Mouse (Mus musculus): ENCODE measurements around the gene Aacs. TPM values are rescaled to one million over a fixed set of nuclear protein-coding genes. Genes with fewer than 3 reads are reported as not detected.

Aacs gene
- total and polyA plus RNA-seq, 3 experiments = 32.8 to 79.5 TPM; not detected in 1

GRCm38 (mm10) chr5:125478037-125478436, 2.4 kb downstream of the Aacs start:
- no peak for TF ChIP-seq POLR2A (IDR thresholded peaks at IDR 0.05; ENCODE audit: control insufficient read depth in 1 of 2, insufficient read depth in 1 of 2, low read depth in 1 of 2, low read length in 2 of 2, poor library complexity in 1 of 2)
- TF ChIP-seq HCFC1 (IDR thresholded peaks at IDR 0.05; ENCODE audit: low read depth, low read length) = no peak
- TF ChIP-seq TCF12 (IDR thresholded peaks at IDR 0.05; ENCODE audit: low read depth, low read length) = no peak
- TF ChIP-seq MXI1 (IDR thresholded peaks at IDR 0.05; ENCODE audit: low read depth, low read length) = no peak
- no peak for TF ChIP-seq RAD21 (IDR thresholded peaks at IDR 0.05; ENCODE audit: low read depth, low read length)
- TF ChIP-seq ZC3H11A (IDR thresholded peaks at IDR 0.05; ENCODE audit: low read depth, low read length) = no peak
- TF ChIP-seq MAZ (IDR thresholded peaks at IDR 0.05; ENCODE audit: low read depth, low read length) = no peak
- no peak for TF ChIP-seq ZNF384 (IDR thresholded peaks at IDR 0.05; ENCODE audit: low read depth, low read length)
- TF ChIP-seq MAX (IDR thresholded peaks at IDR 0.05; ENCODE audit: low read length) = no peak
- no peak overlapping the region for H3K9ac ChIP-seq (ENCODE audit: control insufficient read depth, low read depth, low read length, poor library complexity, severe bottlenecking)
- no peaks in the 10 kb centered on the region for H3K27me3 ChIP-seq (ENCODE audit: control insufficient read depth in 1 of 2, insufficient read depth in 2 of 2, low read length in 2 of 2)
- no peak overlapping the region for H3K27ac ChIP-seq (ENCODE audit: control insufficient read depth, low read depth, low read length)
- H3K9me3 ChIP-seq (replicated peaks; ENCODE audit: insufficient read depth, low read length) = no peaks in the 10 kb centered on the region
- no peak overlapping the region for H3K4me3 ChIP-seq (ENCODE audit: control insufficient read depth in 1 of 2, insufficient read depth in 1 of 2, low read depth in 2 of 2, low read length in 2 of 2)
- peaks cover 0 to 18% of the 10 kb centered on the region in 2 experiments; a peak in 1 of 4 replicates for H3K4me1 ChIP-seq (ENCODE audit: control insufficient read depth in 1 of 2, insufficient read depth in 2 of 2, low read length in 2 of 2)
- no peak for DNase-seq (ENCODE audit: low read depth, low spot score)
- peaks cover 33% of the 10 kb centered on the region for H3K79me2 ChIP-seq (ENCODE audit: control insufficient read depth, insufficient read depth, low read length, poor library complexity)
- peaks cover 2 to 3% of the 10 kb centered on the region in 2 experiments; a peak in 3 of 4 replicates for H3K36me3 ChIP-seq (ENCODE audit: control insufficient read depth in 1 of 2, insufficient read depth in 2 of 2, low read length in 2 of 2)

GRCm38 (mm10) chr5:125479376-125479775, 3.8 kb downstream of the Aacs start:
- no peaks in the 10 kb centered on the region for H3K9me3 ChIP-seq (replicated peaks; ENCODE audit: insufficient read depth, low read length)
- no peak for DNase-seq (ENCODE audit: low read depth, low spot score)
- H3K79me2 ChIP-seq (ENCODE audit: control insufficient read depth, insufficient read depth, low read length, poor library complexity) = peaks cover 33% of the 10 kb centered on the region
- no peaks in the 10 kb centered on the region for H3K27me3 ChIP-seq (ENCODE audit: control insufficient read depth in 1 of 2, insufficient read depth in 2 of 2, low read length in 2 of 2)
- peaks cover 3 to 28% of the 10 kb centered on the region in 2 experiments for H3K4me1 ChIP-seq (ENCODE audit: control insufficient read depth in 1 of 2, insufficient read depth in 2 of 2, low read length in 2 of 2)
- peaks cover 3 to 9% of the 10 kb centered on the region in 2 experiments; a peak in 3 of 4 replicates for H3K36me3 ChIP-seq (ENCODE audit: control insufficient read depth in 1 of 2, insufficient read depth in 2 of 2, low read length in 2 of 2)
- TF ChIP-seq POLR2A (IDR thresholded peaks at IDR 0.05; ENCODE audit: control insufficient read depth in 1 of 2, insufficient read depth in 1 of 2, low read depth in 1 of 2, low read length in 2 of 2, poor library complexity in 1 of 2) = no peak
- no peak for TF ChIP-seq ZMIZ1 (IDR thresholded peaks at IDR 0.05; ENCODE audit: low read depth, low read length)
- TF ChIP-seq TAL1 (IDR thresholded peaks at IDR 0.05; ENCODE audit: low read length) = no peak
- no peak for TF ChIP-seq RAD21 (IDR thresholded peaks at IDR 0.05; ENCODE audit: low read depth, low read length)
- no peak for TF ChIP-seq GABPA (IDR thresholded peaks at IDR 0.05; ENCODE audit: low read depth, low read length)
- no peak for TF ChIP-seq KAT2A (conservative IDR thresholded peaks at IDR 0.05; ENCODE audit: low read depth, low read length)
- TF ChIP-seq MYC (IDR thresholded peaks at IDR 0.05; ENCODE audit: low read depth, low read length) = no peak
- no peak for TF ChIP-seq CHD2 (IDR thresholded peaks at IDR 0.05; ENCODE audit: low read length)
- no peak for TF ChIP-seq SIN3A (IDR thresholded peaks at IDR 0.05; ENCODE audit: low read length)
- no peak overlapping the region for H3K27ac ChIP-seq (ENCODE audit: control insufficient read depth, low read depth, low read length)
- no peak overlapping the region for H3K4me3 ChIP-seq (ENCODE audit: control insufficient read depth in 1 of 2, insufficient read depth in 1 of 2, low read depth in 2 of 2, low read length in 2 of 2)
- no peak overlapping the region for H3K9ac ChIP-seq (ENCODE audit: control insufficient read depth, low read depth, low read length, poor library complexity, severe bottlenecking)
